Mouse (Mus musculus): ENCODE data around the gene Ldlrad1.

DNA sequence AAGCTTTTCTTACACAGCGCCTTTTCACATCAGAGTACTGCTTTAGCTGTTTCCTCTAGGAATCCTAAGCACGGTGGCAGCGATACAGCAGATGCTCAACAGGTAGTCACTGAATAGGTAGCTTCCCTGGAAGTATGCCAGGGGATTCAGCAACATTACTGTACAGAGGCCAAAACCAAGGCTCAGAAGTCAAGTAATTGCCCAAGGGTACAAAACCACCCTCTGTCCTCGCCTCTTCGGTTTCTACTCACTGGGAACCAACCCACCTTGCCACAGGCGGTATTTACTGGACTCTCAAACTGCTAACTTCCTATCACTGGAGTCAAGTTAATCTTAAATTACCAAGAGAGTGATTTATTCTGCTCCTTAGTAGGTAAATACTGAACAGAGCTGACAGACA lies 31.2 kb downstream of the Ldlrad1 start:
- TF ChIP-seq CTCF (IDR thresholded peaks at IDR 0.05; ENCODE audit: low read depth) (no peak), EP300 (IDR thresholded peaks at IDR 0.05; ENCODE audit: low read depth) (no peak)

Measured in liver, postnatal 0 days (tissue).